Mouse (Mus musculus) CH12F3 (cell line): ENCODE results near the gene Mtmr6.
"Not testable (repeated sequence)": the region's sequence is repeated elsewhere in the genome, so short reads cannot be mapped to it uniquely, and the experiment has no call there.

Experiments used
- in situ Hi-C: fragments of 300-500 bp; cut with MboI; formaldehyde crosslinking; loops from 2 replicates; pipeline ENCODE4 v1.14.3; 2020; ENCODE audit warnings: low sequenced_read_pairs

Gene Mtmr6

DNA sequence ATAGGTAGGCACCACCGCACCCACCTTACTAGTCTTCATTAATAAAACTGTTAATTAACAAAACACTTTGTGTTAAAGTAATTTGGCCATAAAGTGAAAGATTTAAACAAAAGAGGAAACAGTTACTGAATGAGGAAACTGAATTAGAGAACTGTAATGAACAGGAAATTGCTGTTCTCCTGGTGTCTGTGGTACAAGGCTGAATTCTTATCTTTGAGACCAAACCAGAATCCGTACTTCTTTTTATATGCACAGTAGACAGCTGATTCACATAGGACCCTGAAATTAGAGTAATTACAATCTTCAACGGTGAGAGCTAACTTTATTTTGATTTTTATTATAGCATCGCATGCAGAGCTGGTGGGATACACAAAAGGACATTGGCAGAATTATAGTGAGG lies 25.3 kb downstream of the Mtmr6 start:
- in situ Hi-C loops = no loop called here

- in situ Hi-C loops = no loop called here
Observed at GRCm38 (mm10) chr14:60295531-60295930, 30.5 kb downstream of the Mtmr6 start.

DNA sequence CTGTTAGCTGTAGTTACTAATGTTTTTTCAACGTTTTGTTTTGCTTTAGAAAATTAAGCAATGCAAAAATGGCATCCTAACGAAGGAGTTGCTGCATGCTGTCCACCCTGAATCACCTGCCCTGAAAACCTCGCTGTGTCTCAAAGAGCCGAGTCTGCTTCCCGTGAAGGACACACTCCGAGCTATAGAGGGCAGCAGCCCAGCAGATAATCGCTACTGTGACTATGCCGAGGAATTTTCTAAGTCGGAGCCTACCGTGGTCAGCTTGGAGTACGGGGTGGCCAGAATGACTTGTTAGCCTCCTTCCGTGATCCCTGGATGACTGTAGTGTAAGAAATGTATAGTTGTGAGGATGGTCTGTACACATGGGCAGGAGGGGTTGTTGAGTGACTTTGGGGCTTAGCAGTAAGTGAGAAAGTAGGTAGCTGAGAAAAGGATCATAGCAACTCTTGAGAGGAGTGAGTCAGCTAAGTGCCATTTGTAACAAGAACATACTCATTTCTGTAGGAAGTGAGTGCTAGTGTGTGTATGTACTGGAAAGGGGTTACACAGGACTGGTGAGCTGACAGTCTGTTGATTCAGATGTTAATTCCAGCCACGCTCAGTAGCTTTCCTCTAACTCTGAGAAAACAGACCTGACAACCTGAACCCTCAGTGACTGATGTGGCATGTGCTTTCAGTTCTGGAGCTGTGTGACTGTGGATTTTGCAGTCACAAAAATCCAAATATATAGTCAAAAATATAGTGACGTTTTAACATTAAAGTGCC lies 35.4 kb downstream of the Mtmr6 start:
- in situ Hi-C loops = no loop called here

DNA sequence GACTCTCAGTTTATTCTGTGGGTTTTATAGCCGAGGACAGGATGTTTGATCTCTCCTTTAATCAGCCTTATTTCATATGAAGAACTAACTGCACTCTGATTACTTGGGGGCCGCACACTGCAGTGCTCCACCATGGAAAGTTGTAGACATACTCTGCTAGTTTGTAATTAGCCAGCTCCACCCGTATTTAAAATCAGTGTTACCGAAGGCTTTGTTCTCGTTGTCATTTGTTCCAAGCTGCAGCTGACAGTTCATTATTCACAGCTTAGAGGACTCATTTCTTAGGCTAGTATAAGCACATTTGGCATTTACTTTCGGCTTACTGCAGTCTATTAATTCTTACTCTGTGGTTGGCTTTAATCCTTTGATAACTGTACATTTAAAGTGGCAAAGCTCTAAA lies 36.0 kb downstream of the Mtmr6 start:
- in situ Hi-C loops = no loop called here

GRCm38 (mm10) chr14:60302441-60302840 lies 37.4 kb downstream of the Mtmr6 start:
- in situ Hi-C loops = no loop called here

GRCm38 (mm10) chr14:60304441-60305220 lies 39.6 kb downstream of the Mtmr6 start:
- in situ Hi-C loops = no loop called here

GRCm38 (mm10) chr14:60308113-60308512 lies 43.1 kb downstream of the Mtmr6 start:
- in situ Hi-C loops = no loop called here

GRCm38 (mm10) chr14:60310691-60311090 lies 45.7 kb downstream of the Mtmr6 start:
- in situ Hi-C loops = no loop called here

DNA sequence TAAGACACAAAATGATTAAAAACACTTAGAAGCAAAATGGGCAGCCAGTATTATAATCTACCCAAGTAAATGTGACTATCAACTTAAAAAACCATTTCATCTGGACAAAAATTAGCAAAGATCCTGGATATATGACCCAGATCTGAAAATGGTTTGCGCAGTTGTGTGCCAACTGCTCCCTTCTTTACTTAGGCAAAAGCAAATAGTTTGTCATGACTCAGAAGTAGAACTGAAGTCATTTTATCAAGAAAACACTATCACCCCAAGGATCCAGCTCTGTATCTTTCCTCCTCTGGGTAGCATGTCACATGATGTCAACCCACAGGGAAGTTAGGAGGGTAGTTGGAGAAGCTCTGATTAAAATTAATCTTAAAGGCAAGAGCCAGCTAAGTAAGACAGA lies 54.2 kb downstream of the Mtmr6 start:
- in situ Hi-C loops = no loop called here

DNA sequence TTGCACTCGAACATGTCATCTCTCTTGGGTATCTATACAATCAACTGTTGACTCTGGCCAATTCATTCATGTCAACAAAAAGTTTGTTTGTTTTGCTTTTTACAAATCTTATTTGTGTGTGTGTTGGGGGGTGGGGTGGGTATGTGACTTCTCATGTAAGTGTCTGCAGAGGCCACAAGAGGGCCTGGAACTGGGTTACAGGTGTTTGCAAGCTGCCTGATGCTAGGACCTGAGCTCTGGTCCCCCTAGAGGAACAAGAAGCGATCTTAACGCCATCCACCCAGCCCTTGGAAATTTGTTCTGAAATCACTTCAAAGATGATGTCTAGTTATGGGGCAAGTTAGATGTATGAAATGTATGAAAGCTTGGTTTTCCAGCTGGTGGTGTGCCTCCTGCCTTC lies 55.8 kb downstream of the Mtmr6 start:
- in situ Hi-C loops = no loop called here

DNA sequence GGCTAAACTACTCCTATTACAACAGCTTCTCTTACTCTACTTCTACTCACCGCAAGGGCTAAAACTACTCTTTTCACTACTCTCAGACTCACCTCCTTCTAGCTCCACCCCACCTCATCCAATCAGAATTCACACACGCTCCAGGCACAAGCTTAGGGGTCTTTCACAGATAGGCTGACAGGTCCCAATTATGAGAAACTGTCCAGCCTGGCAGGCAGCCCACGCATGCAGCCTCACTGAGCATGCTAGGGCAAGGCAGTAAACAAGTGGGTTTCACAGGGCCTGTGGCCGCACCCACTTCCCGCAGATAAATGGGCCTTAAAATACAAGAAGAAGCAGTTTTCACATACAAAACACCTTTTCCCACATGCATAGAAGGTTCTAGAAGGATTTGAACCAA lies 75.0 kb downstream of the Mtmr6 start:
- in situ Hi-C loops = not testable (repeated sequence)

DNA sequence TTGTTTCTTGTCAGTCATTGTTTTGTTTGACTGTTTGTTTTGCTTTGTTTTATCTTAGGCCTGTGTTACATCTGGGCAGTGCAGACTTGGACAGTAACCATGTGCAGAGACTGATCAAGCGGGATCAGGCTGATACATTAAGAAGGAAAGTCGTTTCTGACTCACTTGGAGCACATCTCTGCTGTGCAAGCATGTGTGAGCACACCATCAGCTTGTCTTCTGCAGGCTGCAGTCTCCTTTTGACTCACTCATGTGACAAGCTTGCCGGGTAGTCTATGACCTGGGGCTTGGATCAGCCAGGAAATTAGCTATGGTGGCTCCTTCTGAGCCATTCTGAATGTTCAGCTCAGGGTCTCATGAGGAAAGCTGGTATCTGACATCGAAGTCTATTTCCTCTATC lies 75.5 kb downstream of the Mtmr6 start:
- in situ Hi-C loops = no loop called here

DNA sequence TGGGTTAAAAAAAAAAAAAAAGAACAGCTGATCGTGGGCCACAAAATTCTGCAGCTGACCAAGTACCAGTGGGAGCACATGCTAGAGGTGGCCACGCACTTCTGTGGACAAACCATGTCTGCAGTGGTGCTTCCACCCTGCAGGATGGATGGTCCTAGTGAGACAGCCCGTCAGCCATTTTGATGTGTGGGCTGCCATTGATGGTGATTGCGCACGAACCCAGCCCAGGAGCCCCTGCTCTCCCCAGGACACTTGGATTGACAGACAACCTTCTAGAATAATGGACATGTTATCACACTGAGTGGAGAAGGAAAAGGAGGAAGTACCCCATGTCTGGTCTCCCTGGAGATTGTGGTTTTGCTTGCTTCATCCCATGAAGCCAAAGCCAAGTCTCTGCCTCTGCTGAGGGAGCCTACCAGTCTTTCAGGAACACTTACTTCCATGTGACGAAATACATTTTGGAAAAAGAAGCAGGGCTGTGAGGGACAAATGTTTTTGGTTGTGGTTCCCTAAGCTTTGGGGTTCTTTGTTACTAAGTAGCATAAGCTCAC lies 80.4 kb downstream of the Mtmr6 start:
- in situ Hi-C loops = no loop called here
